Mouse (Mus musculus) erythroblast, embryonic 14.5 days (primary cell): ENCODE measurements at regions not wholly inside any gene's neighbourhood (a gene's known extent, or its start where the extent isn't known, plus 50 kb on each side); places are given as distances from the start of the nearest gene placed in this dataset.

ENCODE experiments used
- H3K27me3 ChIP-seq: 2 replicates; pipeline ENCODE4 v1.6.1; 2012; ENCODE audit warnings: inconsistent platforms; ENCODE audit not compliant: control insufficient read depth
- H3K36me3 ChIP-seq: 2 replicates; pipeline ENCODE4 v1.6.1; 2012; ENCODE audit warnings: mild to moderate bottlenecking, inconsistent platforms; ENCODE audit not compliant: control insufficient read depth
- H3K4me1 ChIP-seq: 2 replicates; pipeline ENCODE4 v1.6.1; 2012; ENCODE audit warnings: inconsistent platforms; ENCODE audit not compliant: control insufficient read depth
- H3K4me3 ChIP-seq: replicated peaks from 2 replicates; pipeline ENCODE3; 2012; ENCODE audit warnings: moderate library complexity, mild to moderate bottlenecking, inconsistent platforms
- H3K9me3 ChIP-seq: 2 replicates; pipeline ENCODE4 v1.6.1; 2012; ENCODE audit warnings: low read length, inconsistent platforms, mixed read lengths; ENCODE audit not compliant: control insufficient read depth
- GATA1 ChIP-seq: IDR thresholded peaks from 2 replicates; pipeline ENCODE4 v1.6.1; 2012; ENCODE audit warnings: low read length, inconsistent platforms, mixed read lengths
- TAL1 ChIP-seq: IDR thresholded peaks from 3 replicates; pipeline ENCODE4 v1.6.1; 2012; ENCODE audit warnings: low read length, inconsistent platforms, mixed read lengths

GRCm38 (mm10) chr1:73188796-73189195, 173.1 kb upstream of the Tnp1 start:
- Histone ChIP-seq H3K4me1 (no peaks in the 10 kb centered on the region), H3K27me3 (no peaks in the 10 kb centered on the region), H3K4me3 (no peak overlapping the region), H3K36me3 (no peaks in the 10 kb centered on the region), H3K9me3 (no peaks in the 10 kb centered on the region)
- no peak for TF ChIP-seq TAL1
- TF ChIP-seq GATA1 = no peak

DNA sequence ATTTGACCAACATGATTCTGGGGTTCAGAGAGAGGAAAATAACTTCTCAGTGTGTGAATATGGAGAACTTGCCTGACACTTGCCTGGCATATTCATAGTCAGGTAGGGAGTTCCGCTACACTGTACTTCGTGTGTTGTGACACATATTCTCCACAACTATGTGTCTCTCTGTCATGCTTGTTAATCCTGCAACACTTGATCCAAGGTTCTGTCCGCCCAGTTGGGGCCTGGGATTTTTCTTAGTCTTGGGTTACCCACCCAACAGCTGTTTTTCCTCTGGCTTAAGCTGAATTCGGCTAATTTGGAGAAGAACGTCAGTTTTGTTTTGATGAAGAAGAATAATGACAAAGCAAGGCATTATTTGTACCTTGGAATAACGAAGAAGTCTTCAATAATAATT, 168.8 kb upstream of the Tnp1 start:
- Histone ChIP-seq H3K9me3 (no peaks in the 10 kb centered on the region), H3K36me3 (no peaks in the 10 kb centered on the region), H3K4me3 (no peak overlapping the region), H3K27me3 (no peaks in the 10 kb centered on the region), H3K4me1 (no peaks in the 10 kb centered on the region)
- TF ChIP-seq TAL1 (no peak), GATA1 (no peak)

DNA sequence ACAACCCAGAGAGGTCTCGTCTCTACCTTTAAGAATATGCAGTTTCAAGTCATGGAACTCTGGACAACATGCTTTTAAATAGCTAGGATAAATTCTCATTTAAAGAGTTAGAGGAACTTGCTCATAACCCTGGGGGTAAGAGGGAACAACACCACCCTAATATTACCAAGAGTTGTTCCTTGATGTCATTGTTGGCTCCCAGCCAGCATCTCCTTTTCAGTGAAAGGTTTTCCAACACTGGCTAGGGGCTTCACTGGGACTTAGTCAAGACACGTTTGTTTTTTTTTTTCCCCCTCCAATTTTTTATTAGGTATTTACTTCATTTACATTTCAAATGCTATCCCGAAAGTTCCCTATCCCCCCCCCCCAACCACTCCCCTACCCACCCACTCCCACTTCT, 163.1 kb upstream of the Tnp1 start:
- TF ChIP-seq TAL1 = no peak
- TF ChIP-seq GATA1 = no peak
- Histone ChIP-seq H3K4me3 (no peak overlapping the region), H3K36me3 (no peaks in the 10 kb centered on the region), H3K9me3 (no peaks in the 10 kb centered on the region; the same call in 1 of the 2 replicates), H3K4me1 (no peaks in the 10 kb centered on the region), H3K27me3 (no peaks in the 10 kb centered on the region)

DNA sequence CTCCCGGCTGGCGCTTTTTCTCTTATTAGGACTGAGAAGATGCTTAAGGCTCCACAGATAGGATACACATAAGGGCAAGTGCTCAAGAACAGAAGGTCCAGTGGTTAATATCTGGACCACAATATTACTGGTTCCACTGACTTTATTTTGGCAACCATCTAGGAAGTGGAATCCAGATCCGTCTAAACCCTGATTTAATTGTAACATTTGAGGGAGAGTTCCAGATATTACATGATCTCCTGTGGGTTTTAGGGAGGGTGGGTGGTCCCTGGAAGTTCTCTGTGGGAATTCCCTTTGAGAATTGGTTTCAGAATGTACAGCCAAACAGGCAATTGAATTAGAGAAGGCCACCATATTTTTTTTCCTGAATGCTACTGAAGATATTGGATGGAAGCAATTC, 161.4 kb upstream of the Tnp1 start:
- H3K27me3 ChIP-seq = no peaks in the 10 kb centered on the region
- H3K36me3 ChIP-seq = no peaks in the 10 kb centered on the region
- no peaks in the 10 kb centered on the region for H3K4me1 ChIP-seq
- H3K4me3 ChIP-seq = no peak overlapping the region
- H3K9me3 ChIP-seq = no peaks in the 10 kb centered on the region; the same call in 1 of the 2 replicates
- TF ChIP-seq GATA1 (no peak), TAL1 (no peak)

DNA sequence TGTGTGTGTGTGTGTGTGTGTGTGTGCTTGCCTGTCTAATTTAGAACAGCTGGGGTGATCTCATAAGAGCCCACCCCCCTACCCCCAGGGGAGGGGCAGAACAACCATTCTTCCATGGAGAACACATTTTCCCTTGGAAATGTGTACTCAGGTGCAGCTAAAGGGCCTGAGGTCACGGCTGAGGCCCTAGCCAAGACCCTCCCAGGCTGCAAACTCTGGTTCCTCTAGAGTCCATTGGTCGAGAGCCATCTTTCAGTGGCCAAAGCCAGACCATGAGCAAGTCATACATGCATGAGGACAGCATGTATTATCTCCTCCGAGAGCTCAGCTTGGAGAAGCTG, 154.9 kb upstream of the Tnp1 start:
- no peaks in the 10 kb centered on the region for H3K27me3 ChIP-seq
- H3K4me1 ChIP-seq = no peaks in the 10 kb centered on the region
- TF ChIP-seq GATA1 = no peak
- TF ChIP-seq TAL1 = no peak
- H3K9me3 ChIP-seq = peaks cover 6% of the 10 kb centered on the region
- H3K36me3 ChIP-seq = no peaks in the 10 kb centered on the region
- H3K4me3 ChIP-seq = no peak overlapping the region

DNA sequence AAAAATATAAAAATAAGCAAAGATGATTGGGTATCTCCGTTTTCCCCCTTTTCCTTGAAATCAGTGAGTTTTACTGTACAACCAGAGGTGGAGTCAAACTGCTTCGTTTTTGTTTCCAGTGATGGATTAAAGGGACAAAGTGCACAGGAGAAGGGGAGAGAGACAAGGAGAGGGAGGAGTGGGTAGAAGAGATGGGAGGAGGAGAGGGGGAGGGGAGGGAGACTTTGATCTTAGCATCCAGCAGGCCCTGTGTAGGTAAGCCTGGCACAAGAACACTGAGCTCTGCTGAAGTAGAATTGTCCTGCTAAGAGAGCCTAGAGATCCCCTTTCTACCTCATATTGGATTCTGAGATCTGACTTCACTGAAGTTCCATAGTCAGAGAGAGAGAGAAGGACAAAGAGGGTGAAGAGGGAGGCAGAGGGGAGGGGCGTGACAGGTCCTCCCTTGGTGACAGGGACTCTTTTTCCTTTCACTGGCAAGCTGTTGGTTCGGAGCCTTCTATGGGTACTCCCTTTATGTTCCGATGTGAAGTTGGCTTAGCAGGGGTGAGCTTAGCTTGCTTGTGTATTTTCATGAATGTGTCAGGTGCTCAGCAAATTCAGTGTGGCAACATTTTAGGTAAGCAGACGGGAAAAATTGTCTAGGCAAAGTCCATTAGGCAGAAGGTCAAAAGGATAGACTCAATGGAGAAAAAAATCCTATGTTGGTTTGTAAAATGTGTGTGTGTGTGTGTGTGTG, 154.4 kb upstream of the Tnp1 start:
- no peak for TF ChIP-seq GATA1
- no peak for TF ChIP-seq TAL1
- Histone ChIP-seq H3K36me3 (no peaks in the 10 kb centered on the region), H3K9me3 (peaks cover 6% of the 10 kb centered on the region), H3K4me3 (no peak overlapping the region), H3K27me3 (no peaks in the 10 kb centered on the region), H3K4me1 (no peaks in the 10 kb centered on the region)

GRCm38 (mm10) chr1:73169077-73169869, 153.6 kb upstream of the Tnp1 start:
- no peak overlapping the region for H3K4me3 ChIP-seq
- H3K27me3 ChIP-seq = no peaks in the 10 kb centered on the region
- no peaks in the 10 kb centered on the region for H3K36me3 ChIP-seq
- TF ChIP-seq GATA1 (no peak), TAL1 (no peak)
- peaks cover 6% of the 10 kb centered on the region for H3K9me3 ChIP-seq
- no peaks in the 10 kb centered on the region for H3K4me1 ChIP-seq

GRCm38 (mm10) chr1:73160199-73160598, 144.5 kb upstream of the Tnp1 start:
- Histone ChIP-seq H3K36me3 (no peaks in the 10 kb centered on the region), H3K27me3 (no peaks in the 10 kb centered on the region), H3K4me3 (no peak overlapping the region), H3K9me3 (no peaks in the 10 kb centered on the region), H3K4me1 (no peaks in the 10 kb centered on the region)
- TF ChIP-seq TAL1 (no peak), GATA1 (no peak)

- H3K4me3 ChIP-seq = no peak overlapping the region
- H3K9me3 ChIP-seq = no peaks in the 10 kb centered on the region
- TF ChIP-seq TAL1 = no peak
- no peak for TF ChIP-seq GATA1
- H3K4me1 ChIP-seq = no peaks in the 10 kb centered on the region
- no peaks in the 10 kb centered on the region for H3K36me3 ChIP-seq
- no peaks in the 10 kb centered on the region for H3K27me3 ChIP-seq
Measured at GRCm38 (mm10) chr1:73159405-73159976, 143.8 kb upstream of the Tnp1 start.
